Mouse (Mus musculus): ENCODE results near the gene Olfr1537. TPM values are rescaled to one million over a fixed set of nuclear protein-coding genes. Genes with fewer than 3 reads are reported as not detected.

The Olfr1537 gene
- polyA plus RNA-seq (2015; fragmentation: Nextera tagmentation; extraction: Ambion mirVana) = not detected in 2 replicates

DNA sequence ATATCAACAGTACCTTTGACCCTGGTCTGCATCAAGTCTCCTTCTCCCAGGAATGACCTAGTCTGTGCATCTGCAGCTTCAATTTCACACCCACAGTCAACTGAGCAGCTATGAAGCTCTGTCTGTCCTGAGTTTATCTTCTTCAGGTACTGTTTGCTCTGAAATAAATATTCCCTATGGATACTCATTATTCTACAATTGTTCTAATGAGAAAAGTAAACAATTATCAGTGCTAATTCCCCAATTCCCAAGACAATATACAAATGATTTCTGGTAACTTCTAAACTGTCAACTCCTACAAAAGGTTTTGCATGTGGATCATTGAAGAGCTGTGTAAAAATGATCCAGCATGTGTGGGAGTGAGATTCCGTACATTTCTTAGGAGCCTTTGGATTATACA, at the start of gene Olfr1537:
TSS of gene Olfr1537 (minus strand) at position 101 of the 400 bp plus-strand sequence.
- 85% methylated on average over 1 of the region's 1 CpGs for WGBS
- no peak for ATAC-seq (replicated peaks)
- Histone ChIP-seq H3K4me2 (no peak within 1 kb of the TSS), H3K27me3 (replicated peaks) (no peaks in the 10 kb centered on the region), H3K36me3 (replicated peaks) (no peaks in the 10 kb centered on the region), H3K4me1 (no peaks in the 10 kb centered on the region), H3K27ac (no peak within 1 kb of the TSS), H3K9me3 (no peaks in the 10 kb centered on the region), H3K4me3 (no peak within 1 kb of the TSS), H3K9ac (no peak within 1 kb of the TSS)

DNA sequence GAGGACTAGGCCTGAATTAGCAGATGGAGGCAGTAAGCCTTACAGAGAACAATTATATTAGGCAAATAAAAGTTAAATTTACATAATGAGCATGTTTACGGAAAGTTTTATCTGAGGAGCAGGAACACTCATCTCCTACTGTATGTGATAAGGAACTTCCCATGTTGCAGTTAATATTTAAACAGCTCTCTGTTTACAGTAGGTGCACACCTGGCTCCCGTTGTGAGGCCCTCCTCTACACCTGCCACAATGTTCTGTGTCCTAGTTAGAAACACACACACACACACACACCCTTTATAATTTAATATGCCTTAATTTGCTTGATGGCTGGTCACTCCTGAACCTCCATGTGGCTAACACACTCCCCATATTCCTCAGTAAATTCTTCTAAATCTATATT, 37.3 kb upstream of the Olfr1537 start:
- 91% methylated on average over 2 of the region's 2 CpGs for WGBS

GRCm38 (mm10) chr9:39276718-39277117, 26.9 kb upstream of the Olfr1537 start, which contains the start of gene Olfr945:
Olfr945 (minus strand) TSS chr9:39276818.
- WGBS = 83% methylated on average over 3 of the region's 3 CpGs
- Histone ChIP-seq H3K27ac (no peak within 1 kb of the TSS), H3K9me3 (no peaks in the 10 kb centered on the region), H3K4me1 (no peaks in the 10 kb centered on the region), H3K36me3 (replicated peaks) (no peaks in the 10 kb centered on the region), H3K9ac (no peak within 1 kb of the TSS), H3K4me3 (no peak within 1 kb of the TSS), H3K4me2 (no peak within 1 kb of the TSS), H3K27me3 (replicated peaks) (no peaks in the 10 kb centered on the region)
- no peak for ATAC-seq (replicated peaks)

More for the DNA sequence above, 37.3 kb upstream of the Olfr1537 start:
- no peak for ATAC-seq (replicated peaks)
- H3K4me2 ChIP-seq = no peak overlapping the region
- H3K27me3 ChIP-seq (replicated peaks) = no peaks in the 10 kb centered on the region
- no peak overlapping the region for H3K27ac ChIP-seq
- no peaks in the 10 kb centered on the region for H3K36me3 ChIP-seq (replicated peaks)
- H3K4me1 ChIP-seq = no peaks in the 10 kb centered on the region
- H3K9me3 ChIP-seq = no peaks in the 10 kb centered on the region
- H3K9ac ChIP-seq = no peak overlapping the region
- no peak overlapping the region for H3K4me3 ChIP-seq

DNA sequence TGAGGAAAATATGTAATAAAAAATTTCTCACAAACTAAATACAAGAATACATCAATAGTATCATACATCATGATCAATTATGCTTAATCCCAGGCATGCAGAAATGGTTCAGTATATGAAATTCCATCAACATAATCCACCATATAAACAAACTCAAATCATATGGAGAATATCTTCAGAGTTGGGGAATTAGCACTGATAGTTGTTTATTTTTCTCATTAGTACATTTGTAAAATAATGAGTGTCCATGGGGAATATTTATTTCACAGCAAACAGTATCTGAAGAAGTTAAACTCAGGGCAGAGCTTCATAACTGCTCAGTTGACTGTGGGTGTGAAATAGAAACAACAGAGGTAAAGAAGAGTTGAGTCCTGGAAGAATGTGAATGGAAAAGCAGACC, 48.2 kb downstream of the Olfr1537 start, which contains the start of gene Olfr944:
TSS of gene Olfr944 (plus strand) at position 301 of the 400 bp plus-strand sequence.
- Histone ChIP-seq H3K27me3 (replicated peaks) (no peaks in the 10 kb centered on the region), H3K4me3 (no peak within 1 kb of the TSS), H3K9me3 (no peaks in the 10 kb centered on the region), H3K4me2 (no peak within 1 kb of the TSS), H3K27ac (no peak within 1 kb of the TSS), H3K4me1 (no peaks in the 10 kb centered on the region), H3K9ac (no peak within 1 kb of the TSS), H3K36me3 (replicated peaks) (no peaks in the 10 kb centered on the region)
- no peak for ATAC-seq (replicated peaks)

Other genes with a start within 250 kb of the Olfr1537 start
- not detected in 2 replicates for gene Olfr146, start 226.6 kb downstream of the Olfr1537 start, polyA plus RNA-seq (2015; fragmentation: Nextera tagmentation; extraction: Ambion mirVana)
- not detected in 2 replicates for gene Olfr937, start 185.0 kb downstream of the Olfr1537 start, polyA plus RNA-seq (2015; fragmentation: Nextera tagmentation; extraction: Ambion mirVana)
- not detected in 2 replicates for gene Olfr938, start 171.1 kb downstream of the Olfr1537 start, polyA plus RNA-seq (2015; fragmentation: Nextera tagmentation; extraction: Ambion mirVana)
- not detected in 2 replicates for gene Olfr27, start 121.9 kb downstream of the Olfr1537 start, polyA plus RNA-seq (2015; fragmentation: Nextera tagmentation; extraction: Ambion mirVana)
- not detected in 2 replicates for gene Olfr943, start 83.7 kb downstream of the Olfr1537 start, polyA plus RNA-seq (2015; fragmentation: Nextera tagmentation; extraction: Ambion mirVana)
- not detected in 2 replicates for gene Olfr944, start 48.1 kb downstream of the Olfr1537 start, polyA plus RNA-seq (2015; fragmentation: Nextera tagmentation; extraction: Ambion mirVana)
- not detected in 2 replicates for gene Olfr945, start 26.8 kb upstream of the Olfr1537 start, polyA plus RNA-seq (2015; fragmentation: Nextera tagmentation; extraction: Ambion mirVana)
- not detected in 2 replicates for gene Olfr948, start 76.1 kb upstream of the Olfr1537 start, polyA plus RNA-seq (2015; fragmentation: Nextera tagmentation; extraction: Ambion mirVana)
- not detected in 2 replicates for gene Olfr951, start 137.4 kb upstream of the Olfr1537 start, polyA plus RNA-seq (2015; fragmentation: Nextera tagmentation; extraction: Ambion mirVana)
- not detected in 2 replicates for gene Olfr952, start 177.2 kb upstream of the Olfr1537 start, polyA plus RNA-seq (2015; fragmentation: Nextera tagmentation; extraction: Ambion mirVana)
- not detected in 2 replicates for gene Olfr954, start 206.7 kb upstream of the Olfr1537 start, polyA plus RNA-seq (2015; fragmentation: Nextera tagmentation; extraction: Ambion mirVana)
- gene Olfr955, start 221.9 kb upstream of the Olfr1537 start, polyA plus RNA-seq (2015; fragmentation: Nextera tagmentation; extraction: Ambion mirVana) = not detected in 2 replicates
- not detected in 2 replicates for gene Olfr44, start 244.0 kb upstream of the Olfr1537 start, polyA plus RNA-seq (2015; fragmentation: Nextera tagmentation; extraction: Ambion mirVana)